Mouse (Mus musculus): ENCODE data around the gene Odf4.

Odf4 gene

DNA sequence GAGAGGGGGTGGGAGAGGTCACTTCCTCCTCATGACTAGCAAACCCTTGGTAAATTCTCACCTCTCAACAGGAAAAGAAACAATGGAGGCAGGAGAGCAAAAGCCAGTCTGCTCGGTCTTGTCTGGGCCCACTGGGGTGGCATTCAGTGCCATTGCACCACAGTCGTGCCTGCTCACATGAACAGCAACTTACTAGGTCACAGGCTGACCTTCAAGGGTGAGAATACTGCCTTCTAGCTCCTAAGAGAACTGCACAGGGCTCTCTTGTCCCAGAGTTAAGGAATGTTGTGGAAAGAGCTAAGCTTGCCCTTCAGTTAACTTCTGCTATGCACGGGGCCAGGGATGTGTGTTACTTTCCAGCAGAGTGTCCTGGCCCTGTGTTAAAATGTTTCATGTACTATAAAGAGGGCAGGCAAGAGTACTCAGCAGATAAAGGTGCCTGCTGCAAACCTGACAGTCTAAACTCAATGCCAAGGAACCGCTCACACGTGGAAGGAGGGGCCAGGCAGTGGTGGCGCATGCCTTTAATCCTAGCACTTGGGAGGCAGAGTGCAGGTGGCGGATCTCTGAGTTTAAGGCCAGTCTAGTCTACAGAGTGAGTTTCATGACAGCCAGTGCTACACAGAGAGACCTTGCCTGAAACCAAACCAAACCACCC, 17.9 kb downstream of the Odf4 start:
- no peak for TF ChIP-seq GATA4 (IDR thresholded peaks at IDR 0.05; ENCODE audit: insufficient replicate concordance, low read length)

DNA sequence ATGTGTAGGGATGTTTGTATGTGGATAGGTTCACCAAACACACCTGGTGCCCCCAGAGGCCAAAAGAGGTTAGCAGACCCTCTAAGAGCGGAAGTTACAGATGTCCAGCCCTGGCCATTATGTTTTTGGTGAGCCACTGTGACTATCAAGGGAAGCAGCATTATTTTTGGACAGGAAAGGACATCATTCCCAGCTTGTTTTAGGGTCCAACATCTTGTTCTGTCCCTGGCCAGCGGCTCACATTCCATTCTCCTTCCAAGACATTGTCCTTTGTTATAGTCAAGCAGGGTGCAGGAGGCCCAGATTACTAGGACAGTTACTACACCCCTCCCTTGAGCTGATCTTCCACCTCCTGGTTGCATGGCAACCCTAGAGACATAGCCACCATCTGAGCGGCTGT, 19.6 kb downstream of the Odf4 start:
- no peak for TF ChIP-seq GATA4 (IDR thresholded peaks at IDR 0.05; ENCODE audit: insufficient replicate concordance, low read length)

DNA sequence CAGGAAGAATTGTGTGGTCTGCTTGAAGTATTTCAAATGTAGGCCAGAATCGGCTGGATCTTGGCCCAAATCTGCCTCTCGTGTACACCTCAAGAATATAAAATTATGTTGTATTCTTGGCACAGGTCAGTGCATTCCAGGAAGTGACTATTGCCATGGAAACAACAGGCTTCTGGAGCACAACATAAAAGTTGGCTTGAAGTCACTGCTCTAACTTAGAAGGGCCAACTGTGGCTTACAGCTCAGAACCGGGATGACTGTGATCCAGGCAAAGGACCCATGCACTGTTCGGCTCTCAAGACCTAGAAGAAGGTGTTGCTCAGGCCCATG, 20.5 kb downstream of the Odf4 start:
- no peak for TF ChIP-seq GATA4 (IDR thresholded peaks at IDR 0.05; ENCODE audit: insufficient replicate concordance, low read length)

DNA sequence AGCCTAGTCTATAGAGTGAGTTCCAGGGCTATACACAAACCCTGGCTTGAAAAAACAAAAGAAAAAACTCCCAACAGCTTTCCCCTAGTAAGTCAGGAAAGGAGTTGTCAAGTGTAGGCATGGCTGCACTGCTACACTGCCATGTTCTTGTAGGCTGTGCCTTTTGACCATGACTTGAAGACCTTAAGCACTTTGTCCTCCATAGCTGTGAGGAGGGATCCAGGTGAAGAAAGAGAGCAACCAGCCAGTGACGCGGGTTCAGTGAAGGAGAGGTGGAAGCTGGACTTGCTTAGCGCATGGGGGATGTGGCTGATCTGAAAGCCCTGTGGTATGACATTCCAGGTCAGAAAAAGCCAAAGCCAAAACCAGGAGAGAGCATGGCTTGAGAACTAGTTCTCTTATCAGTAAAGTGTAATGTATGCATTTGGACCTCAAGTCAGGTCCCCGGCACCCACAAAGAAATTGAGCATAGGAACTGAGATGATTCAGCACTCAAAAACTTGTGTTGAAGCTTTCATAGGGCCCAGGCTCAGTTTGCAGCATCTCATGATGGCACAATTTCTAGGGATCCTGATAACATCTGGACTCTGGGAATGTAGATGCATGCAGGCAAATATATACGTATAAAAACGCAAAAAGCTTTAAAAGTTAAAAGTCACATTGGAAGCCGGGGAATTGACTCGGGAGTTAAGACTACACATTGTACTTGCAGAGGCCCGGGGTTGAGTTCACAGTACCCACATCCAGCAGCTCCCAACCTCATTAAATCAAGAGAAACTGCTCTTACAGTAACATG, 21.0 kb downstream of the Odf4 start:
- no peak for TF ChIP-seq GATA4 (IDR thresholded peaks at IDR 0.05; ENCODE audit: insufficient replicate concordance, low read length)

DNA sequence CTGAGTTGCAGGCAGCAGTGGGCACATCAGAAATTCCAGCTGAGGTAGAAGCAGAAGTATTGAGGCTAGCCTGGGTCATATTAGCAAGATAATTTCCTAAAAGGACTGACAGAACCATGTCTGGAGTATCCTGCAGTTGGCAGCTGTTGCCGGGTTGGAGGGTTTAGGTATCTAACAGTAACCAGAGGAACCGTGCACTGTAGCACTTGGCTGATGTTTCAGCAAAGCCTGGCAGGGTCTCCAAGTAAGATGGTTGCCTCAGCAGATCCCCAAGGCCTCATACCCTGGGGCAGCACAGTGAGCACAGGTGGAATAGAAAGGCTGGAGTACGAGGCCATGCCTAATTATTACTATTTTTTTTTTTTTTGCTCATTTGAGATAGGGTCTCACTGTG, 21.7 kb downstream of the Odf4 start:
- no peak for TF ChIP-seq GATA4 (IDR thresholded peaks at IDR 0.05; ENCODE audit: insufficient replicate concordance, low read length)

DNA sequence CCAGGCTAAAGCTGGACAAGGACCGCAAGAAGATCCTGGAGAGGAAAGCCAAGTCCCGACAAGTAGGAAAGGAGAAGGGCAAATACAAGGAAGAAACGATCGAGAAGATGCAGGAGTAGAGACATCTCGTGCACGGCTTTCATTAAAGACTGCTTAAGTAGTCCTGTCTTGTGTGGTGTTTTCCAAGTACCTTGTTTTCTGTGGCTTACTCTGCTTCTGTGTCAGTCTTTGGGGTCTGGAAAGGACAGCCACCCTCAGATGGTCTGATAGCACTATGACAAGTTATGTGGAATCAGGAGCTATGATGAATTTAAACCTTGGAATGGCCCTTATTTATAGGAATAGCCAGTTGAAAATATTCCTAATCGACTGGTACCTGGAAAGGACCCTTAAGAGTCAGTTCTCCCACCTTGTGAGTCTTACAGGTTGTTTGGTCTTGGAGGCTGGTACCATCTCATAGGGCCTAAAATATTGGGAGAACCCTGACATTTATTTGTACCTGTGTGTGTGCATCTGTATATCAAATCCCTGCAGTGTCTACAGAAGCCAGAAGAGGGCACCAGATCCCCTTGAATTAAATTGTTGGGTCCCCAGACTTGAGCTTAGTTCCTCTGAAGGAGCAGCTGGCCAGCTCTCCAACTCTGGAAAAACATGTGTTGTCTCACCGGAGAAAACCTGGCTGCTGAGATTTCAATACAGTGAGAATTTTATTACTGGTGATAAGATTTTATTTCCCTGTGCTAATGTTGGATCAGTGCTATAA, 22.3 kb downstream of the Odf4 start:
- no peak for TF ChIP-seq GATA4 (IDR thresholded peaks at IDR 0.05; ENCODE audit: insufficient replicate concordance, low read length)

DNA sequence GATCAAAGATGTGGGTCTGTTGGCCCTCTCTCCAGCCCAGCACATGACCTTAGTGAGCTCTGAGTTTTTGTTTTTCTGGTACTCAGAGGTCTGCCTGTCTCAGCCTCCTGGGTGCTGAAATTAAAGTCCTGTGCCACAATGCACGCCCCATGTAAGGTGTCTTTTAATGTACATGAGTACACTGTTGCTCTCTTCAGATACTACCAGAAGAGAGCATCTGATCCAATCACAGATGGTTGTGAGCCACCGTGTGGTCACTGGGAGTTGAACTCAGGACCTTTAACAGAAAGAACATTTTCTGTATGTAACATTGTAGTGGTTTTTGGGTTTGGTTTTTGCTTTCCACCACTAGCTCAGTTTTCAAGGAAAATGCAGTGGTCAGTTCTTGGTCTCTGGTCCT, 23.1 kb downstream of the Odf4 start:
- TF ChIP-seq GATA4 (IDR thresholded peaks at IDR 0.05; ENCODE audit: insufficient replicate concordance, low read length), result no peak

DNA sequence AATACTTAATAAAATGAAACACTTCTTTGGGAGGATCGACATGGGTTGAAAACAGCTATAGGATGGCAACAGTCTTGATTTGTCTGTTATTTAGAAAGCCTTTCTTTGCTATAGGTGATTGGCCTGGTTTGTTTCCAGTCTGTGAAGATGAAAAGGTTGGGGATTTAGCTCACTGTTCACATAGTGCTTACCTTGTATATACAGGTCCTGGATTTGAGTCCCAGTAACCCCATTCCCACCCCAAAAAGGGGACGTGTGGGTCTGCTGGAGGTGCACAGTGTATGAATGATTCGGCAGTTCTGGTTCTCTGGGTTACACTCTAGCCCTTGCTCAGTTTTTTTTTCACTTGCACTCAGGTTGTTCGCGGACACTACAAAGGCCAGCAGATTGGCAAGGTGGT, 24.1 kb downstream of the Odf4 start:
- no peak for TF ChIP-seq GATA4 (IDR thresholded peaks at IDR 0.05; ENCODE audit: insufficient replicate concordance, low read length)

DNA sequence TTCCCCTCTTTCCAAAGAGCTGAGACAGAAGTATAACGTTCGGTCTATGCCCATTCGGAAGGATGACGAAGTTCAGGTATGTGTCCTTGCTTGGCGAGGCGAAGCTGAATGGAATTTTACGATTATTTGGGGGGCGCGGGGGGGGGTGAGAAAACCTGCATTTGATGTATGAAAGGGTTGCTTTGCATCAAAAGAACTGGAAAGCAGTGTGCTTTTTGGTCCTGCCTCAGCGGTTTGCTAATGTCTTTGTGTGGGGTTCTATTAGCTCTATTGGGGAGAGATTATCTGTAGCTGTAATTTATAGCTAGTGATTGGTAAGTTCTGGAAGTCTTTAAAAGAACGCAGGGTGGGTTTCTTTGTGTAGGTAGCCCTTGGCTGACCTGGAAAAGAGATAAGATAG, 24.5 kb downstream of the Odf4 start:
- TF ChIP-seq GATA4 (IDR thresholded peaks at IDR 0.05; ENCODE audit: insufficient replicate concordance, low read length), result no peak

DNA sequence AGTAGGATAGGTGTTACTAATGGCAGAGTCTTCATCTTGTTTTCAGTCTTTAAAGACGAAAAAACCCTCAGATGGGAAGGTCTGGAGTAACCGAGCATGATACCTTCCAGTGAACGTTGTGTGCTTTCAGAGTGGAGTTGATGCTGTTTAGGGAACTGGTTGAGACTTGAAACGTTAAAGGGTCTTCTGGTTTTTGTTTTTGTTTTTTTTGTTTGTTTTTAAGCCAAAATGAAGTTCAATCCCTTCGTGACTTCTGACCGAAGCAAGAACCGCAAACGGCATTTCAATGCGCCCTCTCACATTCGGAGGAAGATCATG, 24.9 kb downstream of the Odf4 start:
- no peak for TF ChIP-seq GATA4 (IDR thresholded peaks at IDR 0.05; ENCODE audit: insufficient replicate concordance, low read length)

DNA sequence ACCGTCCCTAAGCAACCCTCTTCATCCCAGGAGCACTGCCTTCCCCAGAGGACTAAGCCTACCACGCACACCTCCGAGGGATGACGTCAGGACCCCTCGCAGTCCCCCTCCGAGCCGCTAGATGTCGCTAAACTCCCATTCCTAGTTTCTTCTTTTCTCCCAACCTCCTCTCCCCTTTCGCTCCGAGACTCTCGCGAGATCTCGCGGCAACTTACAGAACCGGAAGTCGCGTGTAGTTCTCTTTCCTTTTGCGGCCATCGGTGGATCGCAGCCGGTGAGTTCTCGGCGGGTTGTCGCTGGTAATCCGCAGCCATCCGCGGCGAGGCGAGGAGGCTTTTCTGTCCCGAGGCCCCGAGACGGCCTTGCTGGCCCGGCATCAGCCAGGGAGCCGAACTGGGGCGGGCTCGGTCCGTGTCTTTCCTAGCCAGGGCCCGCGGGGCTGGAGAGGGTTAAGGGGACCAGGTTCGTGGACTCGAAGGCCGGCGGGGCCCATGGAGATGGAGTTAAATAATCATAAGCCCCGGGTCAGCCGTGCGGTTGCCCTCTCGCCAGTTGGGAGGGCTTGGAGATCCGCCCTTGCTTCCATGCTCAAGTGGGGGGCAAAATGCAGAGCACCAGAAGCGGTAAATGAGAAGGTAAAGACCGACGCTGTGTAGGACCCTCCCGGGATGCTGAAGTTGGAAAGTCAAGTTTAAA, 25.4 kb downstream of the Odf4 start, which contains the start of gene Rpl26:
Gene Rpl26 (plus strand): TSS at position 233 of the 696 bp plus-strand sequence.
- no peak for TF ChIP-seq GATA4 (IDR thresholded peaks at IDR 0.05; ENCODE audit: insufficient replicate concordance, low read length)

DNA sequence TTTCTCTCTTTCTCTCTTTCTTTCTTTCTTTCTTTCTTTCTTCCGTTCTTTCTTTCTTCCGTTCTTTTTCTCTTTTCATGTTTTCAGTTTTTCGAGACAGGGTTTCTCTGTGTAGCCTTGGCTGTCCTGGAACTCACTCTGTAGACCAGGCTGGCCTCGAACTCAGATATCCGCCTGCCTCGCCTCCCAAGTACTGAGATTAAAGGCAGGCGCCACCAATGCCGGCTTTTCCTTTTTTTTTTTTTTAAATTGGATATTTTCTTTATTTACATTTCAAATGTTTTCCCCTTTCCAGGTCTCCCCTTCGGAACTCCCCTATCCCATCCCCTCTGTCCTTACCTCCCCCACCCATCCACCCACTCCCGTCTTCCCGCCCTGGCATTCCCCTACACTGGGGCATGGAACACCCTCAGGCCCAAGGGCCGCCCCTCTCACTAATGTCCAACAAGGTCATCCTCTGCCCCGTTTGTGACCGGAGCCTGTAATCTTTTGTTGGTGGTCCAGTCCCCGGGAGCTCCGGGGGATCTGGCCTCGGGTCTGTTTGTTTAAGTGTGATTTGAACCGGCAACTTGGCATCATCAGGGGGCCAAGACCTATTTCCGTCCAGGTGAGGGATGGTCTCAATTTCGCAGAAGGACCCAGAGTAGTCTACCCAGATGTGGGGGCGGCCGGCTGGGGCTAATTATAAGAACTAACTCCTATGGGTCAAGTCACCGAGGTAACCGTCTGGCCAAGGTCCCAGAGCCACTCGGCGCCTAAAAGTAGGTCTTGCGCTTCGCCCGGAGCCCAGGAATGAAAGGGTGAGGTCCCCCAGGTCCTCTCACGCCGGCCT, 26.1 kb downstream of the Odf4 start:
- no peak for TF ChIP-seq GATA4 (IDR thresholded peaks at IDR 0.05; ENCODE audit: insufficient replicate concordance, low read length)

DNA sequence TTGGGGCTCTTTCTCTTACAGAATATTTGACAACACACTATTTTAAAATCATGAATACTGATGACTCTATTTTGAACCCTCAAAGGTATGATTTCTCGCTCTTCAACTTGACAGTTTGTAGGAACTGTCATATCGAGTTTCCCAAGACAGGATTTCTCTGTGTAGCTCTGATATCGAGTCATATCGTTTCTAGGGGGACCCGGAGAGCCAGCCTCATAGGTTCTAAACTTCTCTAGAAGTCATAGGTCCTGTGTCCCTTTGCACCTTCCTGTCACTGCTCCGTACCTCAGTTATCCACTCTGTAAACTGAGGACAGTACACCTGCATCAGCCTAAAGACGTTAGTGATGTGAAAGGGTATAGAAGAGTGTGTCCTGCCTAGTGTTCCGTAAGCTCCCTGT, 27.1 kb downstream of the Odf4 start:
- TF ChIP-seq GATA4 (IDR thresholded peaks at IDR 0.05; ENCODE audit: insufficient replicate concordance, low read length), result no peak

DNA sequence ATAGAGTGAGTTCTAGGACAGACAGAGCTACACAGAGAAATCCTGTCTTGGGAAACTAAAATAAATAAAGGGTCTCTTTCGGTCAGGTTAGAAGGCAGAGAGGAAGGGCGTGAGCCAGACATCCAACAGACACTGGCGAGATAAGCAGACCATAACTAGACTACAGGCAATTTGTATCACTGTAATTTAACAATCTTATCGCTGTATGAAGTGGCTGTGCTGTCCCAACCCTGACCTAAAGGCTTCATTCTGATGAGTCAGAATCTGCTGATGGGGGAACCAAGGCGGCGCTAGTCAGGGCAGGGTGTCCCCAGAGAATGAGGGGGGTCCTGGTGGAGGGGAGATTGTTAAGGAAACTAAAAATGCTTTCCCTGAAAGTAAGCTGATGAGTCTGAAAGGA, 28.1 kb downstream of the Odf4 start:
- TF ChIP-seq GATA4 (IDR thresholded peaks at IDR 0.05; ENCODE audit: insufficient replicate concordance, low read length), result peak; percentile 86

DNA sequence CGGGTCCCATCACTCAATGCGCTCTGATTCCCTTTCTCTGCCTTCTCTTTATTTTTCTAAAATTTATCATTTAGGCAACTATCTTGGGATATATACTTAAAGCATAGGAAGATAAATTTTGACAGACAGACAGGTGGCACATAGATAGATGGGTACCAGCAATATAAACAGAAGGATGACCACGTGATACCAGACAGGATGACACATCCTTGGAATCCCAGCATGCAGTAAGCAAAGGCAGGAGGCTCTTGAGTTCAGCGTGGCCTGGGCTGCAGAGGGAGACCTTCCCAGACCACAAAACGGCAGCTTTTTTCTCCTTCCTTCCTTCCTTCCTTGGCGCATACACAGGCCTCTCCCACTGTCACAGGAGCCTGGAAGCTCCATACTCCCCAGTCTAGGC, 29.0 kb downstream of the Odf4 start:
- peak; percentile 59; the same call in 1 of the 2 replicates for TF ChIP-seq GATA4 (IDR thresholded peaks at IDR 0.05; ENCODE audit: insufficient replicate concordance, low read length)
